Mouse (Mus musculus) limb, embryonic 11.5 days (tissue): ENCODE results near the gene Ahcyl2. TPM values are rescaled to one million over a fixed set of nuclear protein-coding genes. Genes with fewer than 3 reads are reported as not detected.

Experiments used
- ATAC-seq: fragments of 200-750 bp; cut with Nextera tagmentation; 2 replicates; pipeline ENCODE4 v1.8.0; 2017; ENCODE audit warnings: low read depth; ENCODE audit not compliant: insufficient number of reproducible peaks, low FRiP score, low TSS enrichment
- DNase-seq: peaks from one replicate; pipeline ENCODE4 v3.0.0-alpha.2; 2015; ENCODE audit warnings: low spot score
- H3K27ac ChIP-seq: fragments of 300-500 bp; sonication (generic); replicated peaks from 2 replicates; pipeline ENCODE4 v1.5.1; 2014; ENCODE audit warnings: low read depth, mild to moderate bottlenecking, low read length
- H3K27me3 ChIP-seq: fragments of 300-500 bp; sonication (generic); 2 replicates; pipeline ENCODE4 v1.6.1; 2014; ENCODE audit warnings: mild to moderate bottlenecking, low read length, mixed read lengths; ENCODE audit not compliant: control insufficient read depth, insufficient read depth
- H3K36me3 ChIP-seq: fragments of 300-500 bp; sonication (generic); 2 replicates; pipeline ENCODE4 v1.6.1; 2014; ENCODE audit warnings: mild to moderate bottlenecking, low read length, moderate library complexity, mixed read lengths; ENCODE audit not compliant: control insufficient read depth, insufficient read depth
- H3K4me1 ChIP-seq: fragments of 300-500 bp; sonication (generic); 2 replicates; pipeline ENCODE4 v1.6.1; 2014; ENCODE audit warnings: low read length, mixed read lengths; ENCODE audit not compliant: control insufficient read depth, insufficient read depth
- H3K4me2 ChIP-seq: fragments of 300-500 bp; sonication (generic); 2 replicates; pipeline ENCODE4 v1.6.1; 2014; ENCODE audit warnings: low read depth, mild to moderate bottlenecking, moderate library complexity; ENCODE audit not compliant: severe bottlenecking
- H3K4me3 ChIP-seq: fragments of 300-500 bp; sonication (generic); 2 replicates; pipeline ENCODE4 v1.5.1; 2014; ENCODE audit warnings: low read depth, low read length
- H3K9ac ChIP-seq: fragments of 300-500 bp; sonication (generic); 2 replicates; pipeline ENCODE4 v1.6.1; 2014; ENCODE audit warnings: mild to moderate bottlenecking, low read length
- H3K9me3 ChIP-seq: fragments of 300-500 bp; sonication (generic); 2 replicates; pipeline ENCODE4 v1.6.1; 2016; ENCODE audit warnings: low read length; ENCODE audit not compliant: control insufficient read depth
- WGBS: fragments of 180-500 bp; shearing (Covaris S2); extraction: QIAGEN DNeasy Blood & Tissue Kit; methylation state at CpG from one replicate; pipeline ENCODE4 v1.1.7; 2014; 5-methylcytosine and 5-hydroxymethylcytosine counted together
- polyA plus RNA-seq: library from polyadenylated mRNA; unstranded; fragments of >200 nt; fragmentation: Nextera tagmentation; extraction: Ambion mirVana; gene quantifications from 2 replicates; pipeline ENCODE4 v1.2.1, GENCODE M21; 2014

The Ahcyl2 gene
- polyA plus RNA-seq, 1 experiment from 2014 or later: 16.5 TPM

DNA sequence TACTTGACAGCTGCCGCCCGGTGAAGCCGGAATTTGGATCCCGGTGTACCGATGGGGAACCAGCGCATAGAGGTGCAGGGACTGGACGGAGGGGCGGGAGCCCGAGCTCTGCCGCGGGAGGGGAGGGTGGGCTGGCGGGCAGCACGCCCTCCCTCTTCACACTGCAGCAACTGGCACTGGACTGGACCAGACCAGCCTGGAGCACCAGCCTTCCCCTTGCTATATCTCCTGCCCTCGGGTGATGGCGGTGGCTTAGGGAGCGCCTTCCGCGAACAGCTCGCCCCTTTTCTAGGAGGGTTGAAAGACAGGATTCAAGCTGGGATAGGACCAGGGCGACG is 149.5 kb downstream of the Ahcyl2 start:
- H3K4me1 ChIP-seq: no peaks in the 10 kb centered on the region
- H3K4me2 ChIP-seq: peak overlapping the region; percentile 77
- H3K27me3 ChIP-seq: peaks cover 2% of the 10 kb centered on the region; the same call in 1 of the 2 replicates
- H3K36me3 ChIP-seq: no peaks in the 10 kb centered on the region
- no peak for DNase-seq
- H3K9ac ChIP-seq: peak overlapping the region; percentile 63
- no peaks in the 10 kb centered on the region for H3K9me3 ChIP-seq
- no peak overlapping the region for H3K27ac ChIP-seq
- ATAC-seq: peak; percentile 31; the same call in 1 of the 2 replicates
- H3K4me3 ChIP-seq: peak overlapping the region; percentile 59
- under 1% methylated on average over 21 of the region's 21 CpGs for WGBS

DNA sequence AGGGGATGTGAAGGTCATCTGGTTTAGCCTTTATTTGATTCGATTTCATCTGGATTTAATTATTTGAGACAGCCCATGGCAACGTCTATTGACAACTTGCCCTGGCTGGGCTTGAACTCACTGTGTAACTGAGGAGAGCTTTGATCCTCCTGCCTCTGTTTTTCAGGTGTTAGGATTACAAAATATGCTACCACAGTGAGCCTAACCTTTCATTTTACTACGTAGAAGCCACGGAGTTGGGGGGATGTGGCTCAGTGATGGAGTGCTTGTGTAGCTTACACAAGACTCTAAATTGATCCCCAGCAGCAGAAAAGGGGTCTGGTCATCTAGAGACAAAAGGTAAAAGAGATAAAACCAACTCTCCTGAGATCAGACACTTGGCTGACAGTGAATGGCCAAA is 150.1 kb downstream of the Ahcyl2 start:
- WGBS: 28% methylated on average over 4 of the region's 4 CpGs
- no peak overlapping the region for H3K9ac ChIP-seq
- peak; percentile 26 for DNase-seq
- H3K4me1 ChIP-seq: no peaks in the 10 kb centered on the region
- no peak overlapping the region for H3K27ac ChIP-seq
- H3K4me2 ChIP-seq: peak overlapping the region; percentile 77; the same call in 1 of the 2 replicates
- peaks cover 2% of the 10 kb centered on the region; the same call in 1 of the 2 replicates for H3K27me3 ChIP-seq
- H3K36me3 ChIP-seq: no peaks in the 10 kb centered on the region
- no peak for ATAC-seq
- no peak overlapping the region for H3K4me3 ChIP-seq
- no peaks in the 10 kb centered on the region for H3K9me3 ChIP-seq

DNA sequence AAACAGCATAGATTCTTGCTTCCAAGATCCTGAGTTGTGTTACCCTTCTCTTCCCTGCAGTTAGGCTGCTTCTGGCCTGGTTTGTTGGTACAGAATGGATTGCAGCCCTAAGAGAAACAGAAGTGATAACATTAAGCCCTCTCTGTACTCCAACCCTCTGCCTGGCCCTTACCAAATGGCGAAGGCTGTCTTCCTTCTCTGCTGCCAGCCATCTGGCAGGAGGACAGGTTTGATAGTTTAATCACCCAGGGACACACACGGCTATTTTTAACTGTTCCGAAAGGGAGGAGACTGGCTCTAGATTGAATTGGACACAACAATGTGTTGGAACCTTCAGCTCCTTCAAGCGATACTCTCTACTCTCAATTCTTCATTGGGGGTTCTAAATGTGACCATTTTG is 155.7 kb downstream of the Ahcyl2 start:
- 64% methylated on average over 4 of the region's 4 CpGs for WGBS
- no peak overlapping the region for H3K27ac ChIP-seq

DNA sequence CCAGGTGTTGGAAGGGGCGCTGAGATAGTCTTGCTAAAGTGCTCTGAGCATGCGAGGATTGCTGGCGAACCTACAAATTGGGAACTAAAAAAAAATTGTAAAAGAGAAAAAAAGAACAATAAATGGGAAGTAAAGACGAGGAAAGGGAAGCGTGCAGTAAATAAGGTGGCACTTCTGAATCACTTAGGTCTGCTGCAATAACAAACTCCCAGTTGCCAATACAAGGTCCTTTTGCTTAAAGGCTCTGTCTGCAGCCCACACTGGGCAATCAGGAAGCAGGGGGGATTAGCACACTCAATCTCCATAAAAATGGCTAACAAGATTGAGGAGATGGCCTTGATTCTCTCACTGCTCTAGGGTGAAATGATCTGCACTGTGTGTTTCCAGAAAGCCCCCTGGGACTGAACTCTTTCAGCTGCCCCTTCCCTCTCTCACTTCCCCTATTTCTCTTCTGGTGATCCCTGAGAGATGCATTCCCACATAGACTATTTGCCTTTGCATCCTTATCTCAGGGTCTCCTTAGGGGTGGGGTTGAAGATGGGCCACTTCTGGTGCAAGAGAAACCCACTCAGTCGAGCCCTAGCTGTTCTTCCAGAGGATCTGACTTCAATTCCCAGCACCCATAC is 157.9 kb downstream of the Ahcyl2 start:
- H3K4me2 ChIP-seq: no peak overlapping the region
- no peak overlapping the region for H3K4me3 ChIP-seq
- no peak overlapping the region for H3K27ac ChIP-seq
- H3K27me3 ChIP-seq: no peaks in the 10 kb centered on the region
- no peaks in the 10 kb centered on the region for H3K36me3 ChIP-seq
- H3K4me1 ChIP-seq: no peaks in the 10 kb centered on the region
- H3K9me3 ChIP-seq: no peaks in the 10 kb centered on the region
- DNase-seq (no peak), ATAC-seq (no peak)
- no peak overlapping the region for H3K9ac ChIP-seq
- WGBS: 53% methylated on average over 6 of the region's 6 CpGs

More for the DNA sequence above, 155.7 kb downstream of the Ahcyl2 start:
- ATAC-seq (no peak), DNase-seq (no peak)
- H3K4me3 ChIP-seq: no peak overlapping the region
- no peaks in the 10 kb centered on the region for H3K4me1 ChIP-seq
- H3K36me3 ChIP-seq: no peaks in the 10 kb centered on the region
- H3K9me3 ChIP-seq: no peaks in the 10 kb centered on the region
- H3K9ac ChIP-seq: no peak overlapping the region
- no peaks in the 10 kb centered on the region; the same call in 1 of the 2 replicates for H3K27me3 ChIP-seq
- no peak overlapping the region for H3K4me2 ChIP-seq

DNA sequence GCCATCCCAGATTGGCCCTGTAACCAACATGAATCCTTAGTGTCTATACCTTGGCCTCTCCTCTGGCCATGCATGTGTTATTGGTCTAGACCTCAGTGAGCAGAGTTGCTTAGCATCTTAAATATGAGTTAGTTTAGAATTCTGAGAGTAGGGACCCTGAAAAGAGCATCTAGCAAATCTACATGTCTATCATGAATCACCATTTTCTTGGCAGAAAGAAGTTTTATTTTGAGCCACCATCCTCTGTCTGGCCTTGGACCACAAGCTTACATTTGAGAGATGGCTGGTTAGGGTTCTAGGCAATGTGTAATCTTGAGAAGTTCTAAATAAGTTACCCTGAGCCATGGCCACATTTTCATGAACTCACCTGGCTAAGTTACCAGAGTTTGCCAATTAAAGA is 162.3 kb downstream of the Ahcyl2 start:
- Histone ChIP-seq H3K9me3 (no peaks in the 10 kb centered on the region), H3K36me3 (no peaks in the 10 kb centered on the region)

DNA sequence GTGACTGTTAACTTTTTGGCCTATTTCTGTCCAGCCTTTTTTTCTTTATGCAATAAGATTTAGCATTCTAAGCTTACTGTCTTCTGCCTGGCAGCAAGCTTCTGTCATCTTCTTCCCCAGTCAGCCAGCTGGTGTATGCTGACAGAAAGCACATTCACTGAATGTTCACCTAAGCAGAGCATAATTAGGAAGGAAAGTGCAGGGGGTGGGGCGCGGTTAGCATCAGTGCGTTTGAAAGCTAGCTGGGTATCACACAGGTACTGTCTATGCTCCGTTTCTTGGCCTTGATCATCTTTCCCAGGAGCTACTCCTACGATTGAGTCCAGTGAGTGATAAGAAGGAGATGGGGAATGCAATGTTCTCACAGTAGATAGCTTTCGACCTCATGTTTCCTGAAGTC is 162.9 kb downstream of the Ahcyl2 start:
- no peak for ATAC-seq

More for the DNA sequence above, 162.3 kb downstream of the Ahcyl2 start:
- Histone ChIP-seq H3K27ac (no peak overlapping the region), H3K9ac (no peak overlapping the region), H3K4me2 (no peak overlapping the region), H3K4me3 (no peak overlapping the region), H3K4me1 (no peaks in the 10 kb centered on the region), H3K27me3 (no peaks in the 10 kb centered on the region)
- no peak for DNase-seq
- ATAC-seq: no peak

DNA sequence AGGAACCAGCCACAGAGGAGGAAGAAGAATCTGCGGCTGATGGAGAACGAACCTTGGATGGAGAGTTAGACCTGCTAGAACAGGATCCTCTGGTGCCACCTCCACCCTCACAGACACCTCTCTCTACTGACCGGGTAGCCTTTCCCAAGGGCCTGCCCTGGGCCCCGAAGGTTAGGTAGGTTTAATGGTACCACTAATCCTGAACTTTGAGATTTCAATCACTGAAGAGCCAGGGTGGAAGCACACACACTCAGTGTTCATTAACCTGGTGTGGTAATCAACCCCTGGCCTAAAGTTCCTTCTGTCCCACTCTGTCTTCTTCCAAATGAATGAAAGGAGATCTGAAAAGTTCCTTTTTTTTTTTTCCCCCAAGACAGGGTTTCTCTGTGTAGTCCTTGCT is 163.4 kb downstream of the Ahcyl2 start:
- DNase-seq: no peak
- H3K27ac ChIP-seq: no peak overlapping the region
- H3K4me1 ChIP-seq: no peaks in the 10 kb centered on the region
- no peak overlapping the region for H3K4me2 ChIP-seq
- H3K9ac ChIP-seq: no peak overlapping the region
- no peaks in the 10 kb centered on the region for H3K36me3 ChIP-seq
- WGBS: 84% methylated on average over 4 of the region's 4 CpGs
- H3K27me3 ChIP-seq: no peaks in the 10 kb centered on the region
- H3K9me3 ChIP-seq: no peaks in the 10 kb centered on the region
- H3K4me3 ChIP-seq: no peak overlapping the region
- no peak for ATAC-seq

More for the DNA sequence above, 162.9 kb downstream of the Ahcyl2 start:
- WGBS: 81% methylated on average over 6 of the region's 6 CpGs
- Histone ChIP-seq H3K27me3 (no peaks in the 10 kb centered on the region), H3K4me3 (no peak overlapping the region), H3K9ac (no peak overlapping the region), H3K27ac (no peak overlapping the region), H3K4me1 (no peaks in the 10 kb centered on the region), H3K36me3 (no peaks in the 10 kb centered on the region), H3K4me2 (no peak overlapping the region), H3K9me3 (no peaks in the 10 kb centered on the region)
- DNase-seq: no peak

DNA sequence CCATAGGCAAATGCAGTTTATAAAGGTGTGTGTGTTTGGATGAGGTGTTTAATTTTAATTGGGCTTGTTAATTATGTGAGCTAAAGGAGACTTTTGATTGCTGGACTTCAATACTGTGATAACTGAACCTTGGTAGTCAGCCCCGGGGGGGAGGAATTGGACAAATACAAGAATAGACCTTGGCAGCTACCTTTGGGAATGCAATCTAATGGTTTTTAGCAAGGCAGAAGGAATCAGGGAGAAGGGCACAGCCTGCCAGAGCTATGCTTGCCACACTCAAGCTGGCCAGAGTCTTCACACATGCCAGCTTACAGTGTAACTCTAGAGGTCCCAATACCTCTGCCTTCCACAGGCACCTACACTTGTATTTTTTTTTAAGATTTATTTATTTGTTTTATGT is 167.9 kb downstream of the Ahcyl2 start:
- ATAC-seq: no peak
- H3K9ac ChIP-seq: no peak overlapping the region
- no peak for DNase-seq
- H3K4me1 ChIP-seq: no peaks in the 10 kb centered on the region
- 84% methylated on average over 1 of the region's 1 CpGs for WGBS
- H3K4me2 ChIP-seq: no peak overlapping the region
- H3K9me3 ChIP-seq: no peaks in the 10 kb centered on the region
- no peaks in the 10 kb centered on the region for H3K27me3 ChIP-seq
- H3K4me3 ChIP-seq: no peak overlapping the region
- no peak overlapping the region for H3K27ac ChIP-seq
- H3K36me3 ChIP-seq: no peaks in the 10 kb centered on the region

DNA sequence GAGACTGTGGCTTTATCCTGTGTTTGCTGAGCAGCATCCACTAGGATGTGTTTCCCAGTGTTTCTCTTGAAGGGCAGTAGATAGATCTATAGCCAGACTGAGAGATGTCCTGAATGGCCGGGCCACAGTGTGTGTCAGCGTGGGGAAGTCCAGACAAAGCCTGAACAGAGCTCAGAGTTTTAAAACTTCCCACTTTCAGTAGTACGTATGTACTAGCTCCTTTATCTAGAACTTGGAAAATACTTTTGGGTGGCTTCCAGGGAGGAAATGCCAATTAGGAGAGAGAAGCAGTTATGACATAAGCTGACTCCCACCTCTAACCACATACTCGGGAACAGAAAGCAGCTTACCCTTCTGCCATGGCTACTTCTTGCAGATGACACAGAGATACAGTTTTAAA is 172.6 kb downstream of the Ahcyl2 start:
- H3K9ac ChIP-seq: no peak overlapping the region

More for the DNA sequence above, 172.6 kb downstream of the Ahcyl2 start:
- Histone ChIP-seq H3K27ac (no peak overlapping the region), H3K4me2 (no peak overlapping the region), H3K36me3 (no peaks in the 10 kb centered on the region), H3K4me3 (no peak overlapping the region), H3K9me3 (no peaks in the 10 kb centered on the region), H3K4me1 (no peaks in the 10 kb centered on the region), H3K27me3 (no peaks in the 10 kb centered on the region)
- DNase-seq (no peak), ATAC-seq (no peak)
- WGBS: 89% methylated on average over 4 of the region's 4 CpGs
